Mouse (Mus musculus): Measurements from ENCODE around the gene Tmc6. TPM values are rescaled to one million over a fixed set of nuclear protein-coding genes. Genes with fewer than 3 reads are reported as not detected.
A peak's percentile ranks its signal among the peaks of the same experiment; 100 is the strongest.

Tmc6 gene
- polyA plus RNA-seq, 1 experiment, result 7.2 TPM

GRCm38 (mm10) chr11:117729798-117730489, 52.1 kb downstream of the Tmc6 start:
- Histone ChIP-seq H3K27ac (replicated peaks; ENCODE audit: low read depth, low read length) (no peak overlapping the region), H3K4me1 (ENCODE audit: control insufficient read depth, insufficient read depth, insufficient read length, low read length) (peaks cover 4% of the 10 kb centered on the region; the same call in 1 of the 2 replicates), H3K4me3 (ENCODE audit: insufficient read depth, low read depth, low read length) (no peak overlapping the region)

DNA sequence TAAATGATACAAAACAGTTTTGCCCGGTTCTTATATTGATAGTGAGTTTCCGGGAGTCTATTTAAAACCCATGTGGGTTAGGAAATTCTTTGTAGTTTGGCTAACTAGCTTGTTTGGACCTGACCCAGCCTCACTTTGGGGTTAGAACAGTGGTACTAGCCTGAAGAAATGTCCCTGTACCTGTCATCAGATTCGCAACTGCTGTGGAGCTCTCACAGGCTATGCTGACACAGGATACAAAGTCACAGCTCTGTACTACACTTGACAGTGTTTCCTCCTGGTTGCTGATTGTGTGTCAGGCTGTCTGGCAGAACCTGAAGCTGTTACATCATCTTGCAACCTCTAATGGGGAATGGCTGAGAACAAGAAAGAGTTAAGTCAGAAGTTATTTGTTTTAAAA, 52.7 kb downstream of the Tmc6 start:
- Histone ChIP-seq H3K27ac (replicated peaks; ENCODE audit: low read depth, low read length) (peak overlapping the region; percentile 60; the same call in 1 of the 2 replicates), H3K4me3 (ENCODE audit: insufficient read depth, low read depth, low read length) (no peak overlapping the region)

GRCm38 (mm10) chr11:117728841-117729240, 53.2 kb downstream of the Tmc6 start:
- Histone ChIP-seq H3K4me1 (ENCODE audit: control insufficient read depth, insufficient read depth, insufficient read length, low read length) (peaks cover 4% of the 10 kb centered on the region; the same call in 1 of the 2 replicates), H3K4me3 (ENCODE audit: insufficient read depth, low read depth, low read length) (no peak overlapping the region), H3K27ac (replicated peaks; ENCODE audit: low read depth, low read length) (no peak overlapping the region)

More for the DNA sequence above, 52.7 kb downstream of the Tmc6 start:
- peaks cover 4% of the 10 kb centered on the region; the same call in 1 of the 2 replicates for H3K4me1 ChIP-seq (ENCODE audit: control insufficient read depth, insufficient read depth, insufficient read length, low read length)

DNA sequence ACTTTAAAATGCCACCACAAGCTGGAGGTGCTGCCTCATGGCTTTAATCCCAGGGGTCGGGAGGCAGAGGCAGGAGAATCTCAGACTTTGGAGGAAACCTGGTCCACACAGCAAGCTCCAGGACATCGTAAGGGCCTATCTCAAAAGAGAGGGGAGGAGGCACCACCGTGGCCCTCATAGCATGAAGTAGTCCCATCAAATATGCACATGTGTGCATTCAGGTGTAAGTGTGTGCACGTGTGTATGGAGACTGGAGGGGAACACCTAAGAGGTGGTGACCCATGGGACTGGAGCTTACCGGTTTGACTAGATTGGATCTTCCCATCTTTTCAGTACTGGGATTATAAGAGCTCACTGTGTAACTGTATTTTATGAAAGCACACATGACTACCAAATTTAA, 53.8 kb downstream of the Tmc6 start:
- H3K4me1 ChIP-seq (ENCODE audit: control insufficient read depth, insufficient read depth, insufficient read length, low read length), result peaks cover 4% of the 10 kb centered on the region; the same call in 1 of the 2 replicates
- no peak overlapping the region for H3K4me3 ChIP-seq (ENCODE audit: insufficient read depth, low read depth, low read length)
- no peak overlapping the region for H3K27ac ChIP-seq (replicated peaks; ENCODE audit: low read depth, low read length)

DNA sequence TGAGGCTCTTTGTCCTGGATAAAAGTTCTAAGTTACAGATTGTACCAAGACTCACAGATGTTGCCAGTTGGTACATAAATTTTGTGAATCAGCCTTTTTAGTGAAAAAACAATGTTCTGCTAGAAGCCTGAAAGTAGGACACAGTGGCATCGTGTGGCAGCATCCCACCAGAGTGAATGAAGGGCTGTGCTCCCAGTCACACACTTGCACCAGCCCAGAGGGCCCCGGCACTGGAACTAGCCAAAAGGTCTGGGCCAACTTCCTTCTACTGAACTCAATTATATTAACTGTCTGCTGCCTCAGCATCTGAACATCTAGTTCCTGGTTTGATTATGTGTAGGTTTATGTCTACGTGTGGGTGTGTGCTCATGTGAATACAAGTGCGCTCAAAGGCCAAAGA, 55.0 kb downstream of the Tmc6 start:
- Histone ChIP-seq H3K4me1 (ENCODE audit: control insufficient read depth, insufficient read depth, insufficient read length, low read length) (peaks cover 4% of the 10 kb centered on the region; the same call in 1 of the 2 replicates), H3K27ac (replicated peaks; ENCODE audit: low read depth, low read length) (no peak overlapping the region), H3K4me3 (ENCODE audit: insufficient read depth, low read depth, low read length) (no peak overlapping the region)

- H3K4me3 ChIP-seq (ENCODE audit: insufficient read depth, low read depth, low read length), result no peak overlapping the region
- peaks cover 3% of the 10 kb centered on the region; the same call in 1 of the 2 replicates for H3K4me1 ChIP-seq (ENCODE audit: control insufficient read depth, insufficient read depth, insufficient read length, low read length)
- no peak overlapping the region for H3K27ac ChIP-seq (replicated peaks; ENCODE audit: low read depth, low read length)
Measured at GRCm38 (mm10) chr11:117724604-117725301, 57.2 kb downstream of the Tmc6 start.

- no peak overlapping the region for H3K27ac ChIP-seq (replicated peaks; ENCODE audit: low read depth, low read length)
- no peaks in the 10 kb centered on the region for H3K4me1 ChIP-seq (ENCODE audit: control insufficient read depth, insufficient read depth, insufficient read length, low read length)
- H3K4me3 ChIP-seq (ENCODE audit: insufficient read depth, low read depth, low read length), result no peak overlapping the region
Measured at GRCm38 (mm10) chr11:117718838-117719237, 63.2 kb downstream of the Tmc6 start.

Other genes starting within 250 kb of the Tmc6 start
- gene Tnrc6c, start 127.9 kb downstream of the Tmc6 start, polyA plus RNA-seq (2012; ENCODE audit: insufficient read depth, insufficient read length, missing spikeins), result 3.6 and 4.2 TPM in 2 replicates
- 0.88 TPM in 1 of 2 replicates, not detected in the other for gene Tmc8, start 122 bp downstream of the Tmc6 start, polyA plus RNA-seq (2012; ENCODE audit: insufficient read depth, insufficient read length, missing spikeins)
- not detected in 2 replicates for gene 6030468B19Rik, start 15.5 kb upstream of the Tmc6 start, polyA plus RNA-seq (2012; ENCODE audit: insufficient read depth, insufficient read length, missing spikeins)
- not detected in 2 replicates for gene Gm20708, start 27.5 kb upstream of the Tmc6 start, polyA plus RNA-seq (2012; ENCODE audit: insufficient read depth, insufficient read length, missing spikeins)
- 30.4 and 30.5 TPM in 2 replicates for gene Syngr2, start 27.5 kb upstream of the Tmc6 start, polyA plus RNA-seq (2012; ENCODE audit: insufficient read depth, insufficient read length, missing spikeins)
- gene Afmid, start 43.7 kb upstream of the Tmc6 start, polyA plus RNA-seq (2012; ENCODE audit: insufficient read depth, insufficient read length, missing spikeins), result 1.7 and 1.8 TPM in 2 replicates
- not detected in 2 replicates for gene Tk1, start 43.9 kb upstream of the Tmc6 start, polyA plus RNA-seq (2012; ENCODE audit: insufficient read depth, insufficient read length, missing spikeins)
- gene Birc5, start 67.1 kb upstream of the Tmc6 start, polyA plus RNA-seq (2012; ENCODE audit: insufficient read depth, insufficient read length, missing spikeins), result 1.1 TPM in 1 of 2 replicates, not detected in the other
- not detected in 2 replicates for gene Tmem235, start 78.6 kb upstream of the Tmc6 start, polyA plus RNA-seq (2012; ENCODE audit: insufficient read depth, insufficient read length, missing spikeins)
- gene Tha1, start 91.3 kb upstream of the Tmc6 start, polyA plus RNA-seq (2012; ENCODE audit: insufficient read depth, insufficient read length, missing spikeins), result 4.7 and 8.3 TPM in 2 replicates
- 2.5 and 6.6 TPM in 2 replicates for gene Socs3, start 187.8 kb upstream of the Tmc6 start, polyA plus RNA-seq (2012; ENCODE audit: insufficient read depth, insufficient read length, missing spikeins)
- 13.1 and 15.3 TPM in 2 replicates for gene Pgs1, start 204.1 kb upstream of the Tmc6 start, polyA plus RNA-seq (2012; ENCODE audit: insufficient read depth, insufficient read length, missing spikeins)